Mouse (Mus musculus) heart, postnatal 0 days (tissue): ENCODE measurements around the gene Atp6v1g2.

ENCODE experiments used
- CTCF ChIP-seq: IDR thresholded peaks from 2 replicates; pipeline ENCODE4 v1.5.1; 2016; ENCODE audit warnings: antibody characterized with exemption, control low read depth, low read depth
- EP300 ChIP-seq: IDR thresholded peaks from 2 replicates; pipeline ENCODE4 v1.6.1; 2016; ENCODE audit warnings: antibody characterized with exemption, low read depth

DNA sequence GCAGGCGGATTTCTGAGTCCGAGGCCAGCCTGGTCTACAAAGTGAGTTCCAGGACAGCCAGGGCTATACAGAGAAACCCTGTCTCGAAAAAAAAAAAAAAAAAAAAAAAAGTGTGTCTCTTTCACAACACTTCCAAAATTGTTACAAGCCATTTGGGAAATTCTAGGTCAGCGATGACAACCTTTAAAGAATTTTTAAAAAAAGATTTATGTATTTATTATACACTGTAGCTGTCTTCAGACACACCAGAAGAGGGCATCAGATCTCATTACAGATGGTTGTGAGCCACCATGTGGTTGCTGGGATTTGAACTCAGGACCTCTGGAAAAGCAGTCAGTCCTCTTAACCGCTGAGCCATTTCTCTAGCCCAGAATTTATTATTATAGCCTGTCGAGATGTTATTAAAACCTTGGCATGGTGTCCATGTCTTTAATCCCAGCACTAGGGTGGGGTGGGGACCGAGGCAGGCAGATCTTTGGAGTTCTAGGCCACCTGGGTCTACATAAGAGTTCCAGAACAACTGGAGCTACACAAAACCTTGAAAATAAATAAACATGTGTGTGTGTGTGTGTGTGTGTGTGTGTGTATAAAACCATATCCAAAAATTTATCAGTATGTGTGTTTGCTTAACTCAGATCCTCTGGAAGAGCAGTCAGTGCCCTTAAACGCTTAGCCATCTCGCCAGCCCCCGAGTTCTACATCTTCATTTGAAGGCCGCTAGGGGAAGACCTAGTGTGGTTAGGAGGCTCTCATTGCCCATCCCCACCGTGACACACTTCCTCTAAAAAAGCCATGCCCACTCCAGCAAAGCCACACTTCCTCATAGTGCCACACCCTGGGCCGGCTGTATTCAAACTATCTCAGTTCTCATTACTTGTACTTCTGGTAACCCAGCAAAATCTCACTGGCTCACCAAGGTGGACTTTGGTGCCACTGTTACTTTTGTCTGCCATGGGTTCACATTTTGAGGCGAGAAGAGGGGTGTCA is 25.3 kb downstream of the Atp6v1g2 start:
- TF ChIP-seq CTCF, result no peak; the same call in 1 of the 2 replicates
- TF ChIP-seq EP300, result no peak
